In genomic region chr8:12510233-12510632, GRCm38 (mm10) we compare ENCODE assay signal across 20 mouse cellular contexts.
"Had no signal": no experiment of that assay in that cellular context is flagged by ENCODE, and none has a peak within 500 bp of the region (broad histone marks: within the 10 kb centered on the region; RNA-seq: fewer than 3 reads in every experiment).

No protein-coding gene starts in this region.

- H3K27ac ChIP-seq: liver, embryonic 15.5 days; lung, embryonic 15.5 days; macrophage; midbrain, embryonic 12.5 days; neural tube, embryonic 12.5 days had no signal

- ATAC-seq: liver, postnatal 0 days; lung, postnatal 0 days; midbrain, embryonic 16.5 days had no signal

- H3K4me1 ChIP-seq: liver, embryonic 15.5 days; lung, embryonic 15.5 days had no signal

- H3K4me2 ChIP-seq: liver, embryonic 15.5 days; lung, embryonic 15.5 days; midbrain, embryonic 12.5 days; neural tube, embryonic 12.5 days had no signal

- DNase-seq: liver, postnatal 0 days; lung, adult 2 months; lung, postnatal 14 days; lung, postnatal 36 days; midbrain, embryonic 14.5 days; right cerebral cortex, adult 18-20 months; right cerebral cortex, postnatal 25 days; right cerebral cortex, postnatal 4 days; spleen, adult 18-20 months; thymus, adult 2 months; thymus, postnatal 25 days; thymus, postnatal 4 days had no signal

- H3K9ac ChIP-seq: liver, embryonic 15.5 days; liver, postnatal 0 days; lung, embryonic 15.5 days; midbrain, embryonic 12.5 days; neural tube, embryonic 12.5 days had no signal

- H3K4me3 ChIP-seq: liver, embryonic 15.5 days; lung, embryonic 15.5 days; megakaryocyte, embryonic 14.5 days; midbrain, embryonic 12.5 days; neural tube, embryonic 12.5 days had no signal

- H3K36me3 ChIP-seq: liver, embryonic 15.5 days; lung, embryonic 15.5 days; midbrain, embryonic 12.5 days; neural tube, embryonic 12.5 days had no signal

- H3K9me3 ChIP-seq: liver, embryonic 15.5 days; lung, embryonic 15.5 days; megakaryocyte, embryonic 14.5 days; midbrain, embryonic 12.5 days had no signal
